Mouse (Mus musculus) midbrain, embryonic 13.5 days (tissue): ENCODE measurements around the gene Ric1. TPM values are rescaled to one million over a fixed set of nuclear protein-coding genes. Genes with fewer than 3 reads are reported as not detected.
"Not testable (repeated sequence)": the region's sequence is repeated elsewhere in the genome, so short reads cannot be mapped to it uniquely, and the experiment has no call there.

Experiments
- ATAC-seq: fragments of 200-750 bp; cut with Nextera tagmentation; 2 replicates; pipeline ENCODE4 v1.8.0; 2017; ENCODE audit warnings: mild to moderate bottlenecking, moderate TSS enrichment, moderate library complexity
- H3K27ac ChIP-seq: fragments of 300-500 bp; sonication (generic); 2 replicates; pipeline ENCODE4 v1.5.1; 2015; ENCODE audit warnings: inconsistent platforms, mild to moderate bottlenecking, moderate library complexity
- H3K27me3 ChIP-seq: fragments of 300-500 bp; sonication (generic); 2 replicates; pipeline ENCODE4 v1.6.1; 2015; ENCODE audit warnings: mild to moderate bottlenecking, inconsistent platforms
- H3K36me3 ChIP-seq: fragments of 300-500 bp; sonication (generic); 2 replicates; pipeline ENCODE4 v1.6.1; 2015; ENCODE audit warnings: mild to moderate bottlenecking, inconsistent platforms
- H3K4me1 ChIP-seq: fragments of 300-500 bp; sonication (generic); replicated peaks from 2 replicates; pipeline ENCODE4 v1.6.1; 2015; ENCODE audit warnings: inconsistent platforms
- H3K4me2 ChIP-seq: fragments of 300-500 bp; sonication (generic); replicated peaks from 2 replicates; pipeline ENCODE4 v1.6.1; 2015; ENCODE audit warnings: moderate library complexity, mild to moderate bottlenecking, inconsistent platforms
- H3K4me3 ChIP-seq: fragments of 300-500 bp; sonication (generic); replicated peaks from 2 replicates; pipeline ENCODE4 v1.5.1; 2015; ENCODE audit warnings: mild to moderate bottlenecking, inconsistent platforms
- H3K9ac ChIP-seq: fragments of 300-500 bp; sonication (generic); replicated peaks from 2 replicates; pipeline ENCODE4 v1.6.1; 2015; ENCODE audit warnings: mild to moderate bottlenecking, inconsistent platforms
- H3K9me3 ChIP-seq: fragments of 300-500 bp; sonication (generic); 2 replicates; pipeline ENCODE4 v1.6.1; 2016; ENCODE audit warnings: mild to moderate bottlenecking, inconsistent platforms
- WGBS: fragments of 180-500 bp; shearing (Covaris S2); methylation state at CpG from one replicate; pipeline ENCODE4 v1.1.7; 2015; 5-methylcytosine and 5-hydroxymethylcytosine counted together
- polyA plus RNA-seq: library from polyadenylated mRNA; unstranded; fragments of >200 nt; fragmentation: Nextera tagmentation; extraction: Ambion mirVana; gene quantifications from 2 replicates; pipeline ENCODE4 v1.2.1, GENCODE M21; 2015

Gene Ric1
- polyA plus RNA-seq, 1 experiment from 2014 or later: 11.9 TPM

DNA sequence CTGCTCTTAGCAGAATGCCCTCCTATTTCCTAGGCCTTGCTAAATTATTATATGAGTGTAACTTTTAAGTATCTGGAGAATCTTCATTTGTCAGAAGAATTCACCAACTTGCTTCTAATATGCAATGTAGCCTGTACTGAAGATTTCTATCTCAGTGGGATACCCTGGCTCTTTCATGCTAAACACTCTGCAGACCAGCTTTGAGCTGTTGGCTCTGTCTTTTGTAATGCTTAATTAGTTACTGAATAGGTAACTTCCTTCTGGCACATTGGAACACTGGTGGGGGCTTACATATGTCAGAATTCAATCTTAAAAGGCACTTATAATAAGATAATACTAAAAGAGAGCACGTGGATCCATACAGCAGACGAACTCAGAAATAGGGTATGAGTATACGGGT is 71.7 kb downstream of the Ric1 start:
- not testable (repeated sequence) for ATAC-seq, H3K9me3 ChIP-seq, H3K4me3 ChIP-seq, H3K27ac ChIP-seq, H3K9ac ChIP-seq, H3K4me2 ChIP-seq, H3K27me3 ChIP-seq, H3K4me1 ChIP-seq
- 44% methylated on average over 3 of the region's 3 CpGs for whole genome bisulfite sequencing
- peaks cover 53% of the 10 kb centered on the region for H3K36me3 ChIP-seq

DNA sequence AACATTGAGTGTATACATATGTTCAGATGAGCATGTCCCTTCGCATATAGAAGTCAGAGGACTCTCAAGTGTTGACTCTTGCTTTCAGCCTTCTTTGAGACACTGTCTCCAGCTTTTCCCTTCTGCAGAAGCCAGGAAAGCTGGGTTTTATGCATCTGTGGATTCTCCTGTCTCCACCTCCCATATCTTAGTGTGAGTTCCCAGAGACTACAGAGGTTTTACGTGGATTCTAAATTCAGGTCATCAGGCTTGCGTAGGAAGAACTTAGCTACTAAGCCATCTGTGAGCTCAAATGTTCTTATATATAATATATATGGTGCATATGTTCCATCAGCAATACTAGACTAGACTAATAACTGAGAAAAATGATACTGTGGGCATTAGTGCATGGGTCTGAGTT is 74.2 kb downstream of the Ric1 start:
- H3K36me3 ChIP-seq: peaks cover 58% of the 10 kb centered on the region
- 98% methylated on average over 3 of the region's 3 CpGs for WGBS

DNA sequence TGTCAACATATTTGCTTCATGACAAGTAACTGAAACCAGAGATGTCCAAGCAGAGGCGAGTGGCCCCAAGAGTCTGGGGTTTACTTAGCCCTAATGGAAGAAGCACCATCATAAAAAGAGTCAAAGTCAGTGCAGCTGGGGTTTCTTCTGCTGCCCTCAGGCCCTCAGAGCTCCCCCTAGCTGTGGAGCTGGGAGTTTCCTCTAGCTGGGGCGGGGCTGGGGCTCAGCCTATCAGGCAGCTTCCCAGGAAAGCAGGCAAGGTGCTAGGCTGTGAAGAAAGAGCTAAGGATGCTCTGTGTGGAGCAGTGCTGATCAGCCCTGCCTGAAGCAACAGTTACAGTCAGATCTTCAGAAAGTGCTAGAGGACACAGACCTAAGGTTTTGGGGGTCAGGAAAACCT is 74.9 kb downstream of the Ric1 start:
- Histone ChIP-seq H3K9ac (no peak overlapping the region), H3K36me3 (peaks cover 56% of the 10 kb centered on the region), H3K9me3 (no peaks in the 10 kb centered on the region), H3K27me3 (no peaks in the 10 kb centered on the region), H3K4me1 (no peaks in the 10 kb centered on the region), H3K4me3 (no peak overlapping the region), H3K4me2 (no peak overlapping the region), H3K27ac (no peak overlapping the region)
- no peak for ATAC-seq
- 99% methylated on average over 2 of the region's 2 CpGs for WGBS

More for the DNA sequence above, 74.2 kb downstream of the Ric1 start:
- no peaks in the 10 kb centered on the region for H3K9me3 ChIP-seq
- H3K27me3 ChIP-seq: no peaks in the 10 kb centered on the region
- no peaks in the 10 kb centered on the region for H3K4me1 ChIP-seq
- no peak overlapping the region for H3K27ac ChIP-seq
- no peak overlapping the region for H3K9ac ChIP-seq
- no peak for ATAC-seq
- H3K4me3 ChIP-seq: no peak overlapping the region
- no peak overlapping the region for H3K4me2 ChIP-seq

DNA sequence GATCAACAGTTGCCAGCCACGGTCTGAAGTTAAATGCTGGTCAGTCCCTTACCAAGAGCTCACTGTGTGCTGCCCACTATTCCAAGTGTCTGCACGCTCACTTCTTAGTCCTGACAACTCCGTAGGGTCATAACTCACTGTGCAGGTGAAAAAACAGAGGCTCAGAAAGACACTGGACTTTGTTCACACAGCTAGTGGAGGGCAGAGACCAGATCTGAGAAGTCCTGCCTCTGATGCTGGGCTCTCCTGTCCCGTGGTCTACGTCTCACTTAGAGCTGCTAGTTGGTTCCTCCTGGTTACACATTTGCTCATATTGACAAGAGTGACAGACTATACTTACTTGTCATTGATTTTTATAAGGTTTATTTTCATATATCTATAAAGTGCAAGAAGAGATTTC is 76.9 kb downstream of the Ric1 start:
- WGBS: 97% methylated on average over 5 of the region's 5 CpGs
- no peak overlapping the region for H3K4me2 ChIP-seq
- H3K36me3 ChIP-seq: peaks cover 74% of the 10 kb centered on the region

DNA sequence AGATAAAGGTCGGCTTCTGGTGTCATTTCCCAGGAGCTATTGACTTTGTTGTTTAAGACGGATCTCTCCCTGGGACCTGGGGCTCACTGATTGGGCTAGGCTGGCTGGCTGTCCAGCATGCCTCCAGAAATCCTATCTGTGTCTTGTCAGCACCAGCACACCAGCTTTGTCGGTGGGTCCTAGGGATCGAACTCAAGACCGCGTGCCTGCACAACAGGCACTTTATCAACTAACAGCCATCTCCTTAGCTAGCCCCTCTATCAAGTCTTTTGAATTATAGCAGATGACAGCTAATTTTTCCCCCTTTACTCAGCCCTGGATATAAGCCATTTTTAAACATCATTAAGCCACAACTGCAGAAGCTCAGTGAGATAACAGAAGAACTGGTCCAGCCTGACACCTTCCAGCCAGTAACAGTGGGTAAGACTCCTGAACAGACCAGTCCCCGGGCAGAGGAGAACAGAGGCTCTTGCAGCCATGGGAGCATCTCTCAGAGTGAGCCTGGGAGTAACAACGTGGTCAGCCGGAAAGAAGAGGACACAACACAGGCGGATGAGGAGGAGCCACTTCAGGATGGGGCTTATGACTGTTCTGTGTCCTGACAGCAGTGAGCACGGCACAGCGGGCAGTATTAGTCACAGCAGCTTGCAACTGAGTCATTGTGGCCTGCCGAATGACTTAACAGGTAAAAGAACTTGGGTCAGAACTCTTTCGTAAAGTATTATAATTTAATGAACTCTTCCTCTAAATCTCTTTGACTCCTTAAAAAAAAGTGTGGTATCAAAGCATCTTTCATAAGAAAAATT is 81.7 kb downstream of the Ric1 start:
- no peak overlapping the region for H3K27ac ChIP-seq
- H3K4me1 ChIP-seq: no peaks in the 10 kb centered on the region
- H3K36me3 ChIP-seq: peaks cover 46% of the 10 kb centered on the region
- no peaks in the 10 kb centered on the region for H3K9me3 ChIP-seq
- H3K4me2 ChIP-seq: no peak overlapping the region
- no peaks in the 10 kb centered on the region for H3K27me3 ChIP-seq
- no peak overlapping the region for H3K4me3 ChIP-seq
- H3K9ac ChIP-seq: no peak overlapping the region
- 90% methylated on average over 14 of the region's 14 CpGs for WGBS
- no peak for ATAC-seq

More for the DNA sequence above, 76.9 kb downstream of the Ric1 start:
- Histone ChIP-seq H3K9ac (no peak overlapping the region), H3K9me3 (no peaks in the 10 kb centered on the region), H3K4me1 (no peaks in the 10 kb centered on the region), H3K4me3 (no peak overlapping the region), H3K27ac (no peak overlapping the region), H3K27me3 (no peaks in the 10 kb centered on the region)
- no peak for ATAC-seq

DNA sequence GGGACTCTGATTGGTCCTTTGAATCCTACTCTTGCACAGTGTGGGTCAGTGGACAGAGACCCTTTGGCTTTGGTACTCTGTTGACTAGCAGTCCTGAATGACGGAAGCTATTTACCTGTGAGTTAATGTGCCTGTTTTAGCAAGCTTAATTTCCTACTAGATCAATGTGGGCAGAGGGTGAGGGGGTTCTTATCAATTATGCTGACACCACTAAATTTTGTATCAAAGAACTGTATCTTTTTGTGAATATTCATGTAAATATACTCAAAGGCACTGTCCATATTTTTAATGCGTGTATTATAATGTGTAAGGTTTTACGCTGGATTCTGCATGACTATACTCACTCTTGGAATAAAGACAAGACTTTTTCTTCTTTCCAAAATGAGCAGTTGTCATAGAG is 82.6 kb downstream of the Ric1 start:
- Histone ChIP-seq H3K9ac (no peak overlapping the region), H3K4me2 (no peak overlapping the region), H3K27me3 (no peaks in the 10 kb centered on the region), H3K4me1 (no peaks in the 10 kb centered on the region), H3K36me3 (peaks cover 38% of the 10 kb centered on the region), H3K9me3 (no peaks in the 10 kb centered on the region), H3K4me3 (no peak overlapping the region), H3K27ac (no peak overlapping the region)
- ATAC-seq: no peak
- WGBS: 94% methylated on average over 3 of the region's 3 CpGs

DNA sequence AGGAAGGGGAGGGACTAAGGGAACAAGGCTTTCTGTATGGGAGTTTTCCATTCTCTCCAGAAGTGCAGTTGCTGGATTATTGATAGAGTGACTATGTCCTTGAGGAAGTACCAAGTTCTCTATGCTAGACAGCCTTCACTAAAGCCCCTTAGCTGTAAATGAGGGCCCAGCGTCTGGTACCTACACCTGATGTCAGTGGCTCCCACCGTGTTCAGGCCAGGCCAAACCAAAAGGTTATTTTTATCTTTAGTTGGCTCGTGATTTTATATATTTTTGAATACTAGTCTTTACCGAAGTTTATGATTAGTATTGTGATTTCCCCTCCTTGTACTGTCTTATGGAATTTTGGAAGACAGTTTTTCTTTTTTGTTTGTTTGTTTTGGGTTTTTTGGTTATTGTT is 85.4 kb downstream of the Ric1 start:
- Histone ChIP-seq H3K9me3 (no peaks in the 10 kb centered on the region), H3K27ac (no peak overlapping the region), H3K9ac (no peak overlapping the region), H3K4me1 (no peaks in the 10 kb centered on the region), H3K27me3 (no peaks in the 10 kb centered on the region), H3K36me3 (peaks cover 35% of the 10 kb centered on the region), H3K4me2 (no peak overlapping the region), H3K4me3 (no peak overlapping the region)
- 89% methylated on average over 4 of the region's 4 CpGs for WGBS
- ATAC-seq: no peak

DNA sequence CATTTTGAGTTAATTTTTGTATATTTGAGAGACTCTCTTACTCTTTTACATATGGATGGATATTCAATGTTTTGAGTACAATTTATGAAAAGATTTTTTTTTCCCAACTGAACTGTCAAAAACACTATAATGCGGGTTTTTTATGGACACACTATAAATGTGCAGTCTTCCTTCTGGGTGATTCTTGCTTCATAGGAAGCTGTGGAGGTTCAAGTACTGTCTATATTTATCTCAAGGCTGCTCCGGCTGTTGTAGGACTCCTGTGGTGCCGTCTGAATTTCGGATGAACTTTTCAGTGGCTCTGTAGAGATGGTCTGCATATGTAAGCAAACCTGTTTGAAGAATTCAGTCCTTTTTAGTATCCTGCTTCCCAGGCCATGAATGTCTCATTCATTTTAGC is 86.1 kb downstream of the Ric1 start:
- Histone ChIP-seq H3K9ac (no peak overlapping the region), H3K9me3 (no peaks in the 10 kb centered on the region), H3K4me1 (no peaks in the 10 kb centered on the region), H3K27me3 (no peaks in the 10 kb centered on the region), H3K36me3 (peaks cover 37% of the 10 kb centered on the region), H3K4me3 (no peak overlapping the region), H3K4me2 (no peak overlapping the region), H3K27ac (no peak overlapping the region)
- WGBS: 85% methylated on average over 4 of the region's 4 CpGs
- no peak for ATAC-seq

DNA sequence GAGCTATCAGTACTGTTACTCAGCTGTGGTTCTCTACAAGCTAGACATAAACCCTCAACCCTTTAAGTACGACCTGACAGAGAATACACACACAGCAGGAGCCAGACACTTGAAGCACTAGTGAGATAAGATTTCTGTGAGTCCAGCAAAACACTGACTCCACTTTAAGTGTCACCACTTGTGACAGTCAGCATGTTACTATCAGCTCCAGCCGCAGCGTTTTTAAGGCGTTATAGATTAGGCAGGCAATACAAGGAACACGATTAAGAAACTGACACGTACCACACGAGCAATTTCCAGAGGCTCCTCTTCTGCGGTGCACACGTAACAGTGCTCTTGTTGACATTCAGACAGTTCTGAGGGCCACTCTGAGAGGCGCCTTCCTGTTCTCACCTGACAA is 88.8 kb downstream of the Ric1 start:
- Histone ChIP-seq H3K4me1 (no peaks in the 10 kb centered on the region), H3K4me2 (no peak overlapping the region), H3K36me3 (peaks cover 30% of the 10 kb centered on the region), H3K27me3 (no peaks in the 10 kb centered on the region), H3K4me3 (no peak overlapping the region), H3K9me3 (no peaks in the 10 kb centered on the region), H3K9ac (no peak overlapping the region), H3K27ac (no peak overlapping the region)
- 89% methylated on average over 10 of the region's 10 CpGs for WGBS
- ATAC-seq: no peak

DNA sequence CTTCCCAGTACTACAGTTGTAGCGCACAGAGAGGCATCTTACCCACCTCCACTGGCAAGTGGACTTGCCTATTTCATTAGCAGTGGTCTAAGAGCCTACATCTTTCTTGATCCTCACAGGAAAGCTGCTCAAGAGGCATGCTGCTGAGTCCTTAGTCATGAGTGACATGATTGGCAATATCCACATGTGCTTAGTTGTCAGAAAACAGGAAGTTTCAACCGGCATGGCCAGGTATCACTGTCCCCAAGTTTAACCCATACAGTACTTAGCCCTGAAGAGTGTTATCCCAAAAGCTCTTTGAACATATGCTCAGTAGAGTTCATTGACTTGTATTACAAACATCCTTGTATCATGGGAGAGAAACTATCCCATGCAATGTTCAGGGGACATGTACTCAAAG is 90.0 kb downstream of the Ric1 start:
- H3K4me1 ChIP-seq: no peaks in the 10 kb centered on the region
- no peaks in the 10 kb centered on the region for H3K9me3 ChIP-seq
- H3K4me2 ChIP-seq: no peak overlapping the region
- H3K27me3 ChIP-seq: no peaks in the 10 kb centered on the region
- no peak for ATAC-seq
- H3K27ac ChIP-seq: no peak overlapping the region
- WGBS: 95% methylated on average over 2 of the region's 2 CpGs
- no peak overlapping the region for H3K9ac ChIP-seq
- no peak overlapping the region for H3K4me3 ChIP-seq
- peaks cover 26% of the 10 kb centered on the region for H3K36me3 ChIP-seq

DNA sequence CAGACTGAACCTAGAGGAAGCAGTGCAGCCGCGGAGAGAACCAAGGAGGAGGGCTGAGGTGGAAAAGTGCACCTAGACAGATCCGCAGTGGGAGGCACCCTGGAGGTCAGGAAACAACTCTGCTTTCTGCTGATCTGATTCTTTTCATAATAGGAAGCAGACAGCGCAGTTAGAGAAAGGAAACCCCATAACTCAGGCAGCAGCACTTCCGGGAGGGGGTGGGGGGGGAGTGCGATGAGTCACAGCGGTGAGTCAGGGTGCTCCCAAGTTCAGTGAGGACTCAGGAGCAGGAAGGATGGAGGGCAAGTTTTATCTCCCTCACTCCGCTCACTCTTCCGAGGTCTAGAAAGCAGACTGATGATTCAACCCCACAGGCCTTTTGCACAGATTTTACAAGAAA is 119.0 kb downstream of the Ric1 start:
- H3K27ac ChIP-seq: no peak overlapping the region
- no peak overlapping the region for H3K4me2 ChIP-seq
- ATAC-seq: no peak
- H3K4me1 ChIP-seq: peaks cover 7% of the 10 kb centered on the region; the same call in 1 of the 2 replicates
- H3K27me3 ChIP-seq: no peaks in the 10 kb centered on the region
- no peak overlapping the region for H3K4me3 ChIP-seq
- H3K36me3 ChIP-seq: peaks cover 15% of the 10 kb centered on the region
- WGBS: 64% methylated on average over 8 of the region's 9 CpGs
- no peak overlapping the region for H3K9ac ChIP-seq
- no peaks in the 10 kb centered on the region for H3K9me3 ChIP-seq

DNA sequence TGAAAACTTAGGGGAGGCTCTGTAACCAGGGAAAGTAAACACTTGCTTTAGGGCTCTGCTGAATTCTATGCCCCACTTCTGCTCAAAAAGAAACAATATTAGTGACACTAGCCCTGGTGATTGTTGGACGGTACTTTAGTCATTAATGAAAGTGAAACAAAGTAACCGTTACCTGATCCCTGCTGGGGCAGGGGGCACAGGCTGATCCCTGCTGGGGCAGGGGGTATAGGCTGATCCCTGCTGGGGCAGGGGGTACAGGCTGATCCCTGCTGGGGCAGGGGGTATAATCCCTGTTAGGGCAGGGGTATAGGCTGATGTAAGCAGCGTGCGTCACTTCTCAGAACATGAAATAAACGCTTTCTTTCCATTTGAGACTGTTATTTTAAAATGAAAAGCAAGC is 119.4 kb downstream of the Ric1 start:
- no peak for ATAC-seq
- WGBS: 39% methylated on average over 5 of the region's 5 CpGs
- Histone ChIP-seq H3K27me3 (no peaks in the 10 kb centered on the region), H3K4me1 (peaks cover 7% of the 10 kb centered on the region; the same call in 1 of the 2 replicates), H3K9ac (no peak overlapping the region), H3K36me3 (peaks cover 12% of the 10 kb centered on the region), H3K27ac (no peak overlapping the region), H3K4me3 (no peak overlapping the region), H3K4me2 (no peak overlapping the region), H3K9me3 (no peaks in the 10 kb centered on the region)

DNA sequence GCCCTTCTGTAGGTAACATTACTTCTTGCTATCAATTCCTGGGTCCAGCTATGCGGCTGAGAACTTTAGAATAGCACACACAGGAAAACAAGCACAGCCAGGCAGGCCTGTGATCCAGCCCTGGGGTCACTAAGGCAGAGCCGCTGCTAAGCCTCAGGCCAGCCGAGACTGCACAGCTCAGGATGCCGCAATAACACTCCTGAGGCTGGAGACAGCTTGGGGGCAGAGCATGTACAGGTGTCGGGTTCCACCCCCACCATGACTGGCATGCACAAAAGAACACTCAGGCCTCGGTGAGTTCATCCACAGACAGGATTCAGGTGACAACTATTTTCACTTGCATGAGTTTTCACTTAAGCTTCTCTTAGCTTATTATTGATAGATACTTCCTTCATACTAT is 120.1 kb downstream of the Ric1 start:
- ATAC-seq: no peak
- Histone ChIP-seq H3K4me3 (no peak overlapping the region), H3K9ac (no peak overlapping the region), H3K27ac (no peak overlapping the region), H3K27me3 (no peaks in the 10 kb centered on the region), H3K4me1 (peaks cover 7% of the 10 kb centered on the region; the same call in 1 of the 2 replicates), H3K4me2 (no peak overlapping the region), H3K9me3 (no peaks in the 10 kb centered on the region), H3K36me3 (peaks cover 5% of the 10 kb centered on the region; the same call in 1 of the 2 replicates)
- WGBS: 48% methylated on average over 6 of the region's 6 CpGs
